Mouse (Mus musculus) embryonic facial prominence, embryonic 11.5 days (tissue): ENCODE measurements around the gene Zfp609. TPM values are rescaled to one million over a fixed set of nuclear protein-coding genes. Genes with fewer than 3 reads are reported as not detected.

ENCODE experiments used
- ATAC-seq: fragments of 200-750 bp; cut with Nextera tagmentation; replicated peaks from 2 replicates; pipeline ENCODE4 v1.8.0; 2017; ENCODE audit warnings: low read depth; ENCODE audit not compliant: insufficient number of reproducible peaks, low FRiP score, low TSS enrichment
- DNase-seq: peaks from one replicate; pipeline ENCODE4 v3.0.0-alpha.2; 2015; ENCODE audit warnings: low spot score
- H3K27ac ChIP-seq: fragments of 300-500 bp; sonication (generic); replicated peaks from 2 replicates; pipeline ENCODE4 v1.5.1; 2014; ENCODE audit warnings: mild to moderate bottlenecking, low read depth, low read length, control low read depth
- H3K27me3 ChIP-seq: fragments of 300-500 bp; sonication (generic); 2 replicates; pipeline ENCODE4 v1.6.1; 2014; ENCODE audit warnings: mild to moderate bottlenecking, low read length, moderate library complexity, mixed read lengths; ENCODE audit not compliant: control insufficient read depth, insufficient read depth
- H3K36me3 ChIP-seq: fragments of 300-500 bp; sonication (generic); replicated peaks from 2 replicates; pipeline ENCODE4 v1.6.1; 2014; ENCODE audit warnings: low read depth, mild to moderate bottlenecking, low read length, moderate library complexity, mixed read lengths; ENCODE audit not compliant: control insufficient read depth, insufficient read depth
- H3K4me1 ChIP-seq: fragments of 300-500 bp; sonication (generic); 2 replicates; pipeline ENCODE4 v1.6.1; 2014; ENCODE audit warnings: low read length, mixed read lengths; ENCODE audit not compliant: control insufficient read depth, insufficient read depth
- H3K4me2 ChIP-seq: fragments of 300-500 bp; sonication (generic); 2 replicates; pipeline ENCODE4 v1.6.1; 2014; ENCODE audit warnings: low read depth, mild to moderate bottlenecking, control low read depth, low read length, moderate library complexity
- H3K4me3 ChIP-seq: fragments of 300-500 bp; sonication (generic); 2 replicates; pipeline ENCODE4 v1.5.1; 2014; ENCODE audit warnings: low read depth, low read length, control low read depth
- H3K9ac ChIP-seq: fragments of 300-500 bp; sonication (generic); replicated peaks from 2 replicates; pipeline ENCODE4 v1.6.1; 2014; ENCODE audit warnings: mild to moderate bottlenecking, control low read depth, low read length
- H3K9me3 ChIP-seq: fragments of 300-500 bp; sonication (generic); replicated peaks from 2 replicates; pipeline ENCODE4 v1.6.1; 2016; ENCODE audit warnings: mild to moderate bottlenecking, low read length, inconsistent platforms, mixed read lengths; ENCODE audit not compliant: control insufficient read depth
- WGBS: fragments of 180-500 bp; shearing (Covaris S2); extraction: QIAGEN DNeasy Blood & Tissue Kit; methylation state at CpG from one replicate; pipeline ENCODE4 v1.1.7; 2014; 5-methylcytosine and 5-hydroxymethylcytosine counted together
- polyA plus RNA-seq: library from polyadenylated mRNA; unstranded; fragments of >200 nt; fragmentation: Nextera tagmentation; extraction: Ambion mirVana; gene quantifications from 2 replicates; pipeline ENCODE4 v1.2.1, GENCODE M21; 2014

Gene Zfp609
- polyA plus RNA-seq, 1 experiment from 2014 or later: 5.4 TPM

- ATAC-seq (no peak), DNase-seq (no peak)
- Histone ChIP-seq H3K27ac (no peak overlapping the region), H3K36me3 (no peaks in the 10 kb centered on the region), H3K4me3 (no peak overlapping the region), H3K9ac (no peak overlapping the region), H3K27me3 (no peaks in the 10 kb centered on the region), H3K4me1 (no peaks in the 10 kb centered on the region), H3K9me3 (no peaks in the 10 kb centered on the region), H3K4me2 (no peak overlapping the region)
Measured at GRCm38 (mm10) chr9:65833640-65834039, 6.3 kb upstream of the Zfp609 start.

DNA sequence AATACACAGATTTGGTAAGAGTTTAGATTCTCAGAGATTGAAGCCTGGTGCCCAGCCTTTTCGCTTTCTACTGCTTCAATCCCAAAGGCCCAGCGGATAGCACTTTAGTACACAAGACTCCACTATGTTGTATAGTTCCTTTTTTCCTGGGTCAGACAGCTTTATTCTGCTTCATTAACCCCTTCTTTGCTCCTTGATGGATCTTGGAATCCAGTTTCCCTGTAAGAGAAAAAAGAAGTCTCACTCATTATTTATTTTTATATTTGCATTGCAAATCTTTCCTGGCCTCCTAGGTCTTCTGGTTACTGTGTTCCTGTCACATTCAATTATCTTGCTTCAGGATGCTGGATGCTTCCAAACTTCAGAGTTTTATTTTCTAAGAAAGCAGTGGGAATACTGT is 5.9 kb upstream of the Zfp609 start:
- Histone ChIP-seq H3K9me3 (no peaks in the 10 kb centered on the region), H3K27me3 (no peaks in the 10 kb centered on the region), H3K36me3 (no peaks in the 10 kb centered on the region), H3K9ac (no peak overlapping the region), H3K4me3 (no peak overlapping the region), H3K4me2 (no peak overlapping the region), H3K4me1 (no peaks in the 10 kb centered on the region), H3K27ac (no peak overlapping the region)
- DNase-seq (no peak), ATAC-seq (no peak)
- 74% methylated on average over 2 of the region's 2 CpGs for WGBS

DNA sequence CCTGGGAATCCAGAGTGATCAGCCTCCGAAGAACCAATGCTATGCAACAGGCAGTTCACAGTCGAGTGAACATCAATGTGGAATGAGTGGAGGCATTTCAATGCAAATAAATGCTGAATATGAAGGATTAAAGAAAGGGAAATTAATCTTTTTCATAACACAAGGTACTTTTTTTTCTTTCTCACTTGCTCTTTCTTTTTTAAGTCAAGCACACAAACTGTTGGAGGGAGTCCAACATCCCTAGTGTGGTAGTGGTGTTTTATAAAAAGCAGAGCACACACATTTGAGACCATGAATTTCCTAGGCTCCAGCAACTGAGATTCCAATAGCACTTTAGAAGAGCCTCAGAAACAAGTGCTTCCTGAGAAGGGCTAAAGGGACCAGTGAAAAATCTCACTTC is 4.7 kb upstream of the Zfp609 start:
- no peaks in the 10 kb centered on the region for H3K4me1 ChIP-seq
- no peaks in the 10 kb centered on the region for H3K27me3 ChIP-seq
- ATAC-seq (no peak), DNase-seq (no peak)
- H3K4me3 ChIP-seq: no peak overlapping the region
- H3K9me3 ChIP-seq: no peaks in the 10 kb centered on the region
- H3K36me3 ChIP-seq: no peaks in the 10 kb centered on the region
- H3K9ac ChIP-seq: no peak overlapping the region
- 65% methylated on average over 2 of the region's 2 CpGs for WGBS
- H3K4me2 ChIP-seq: no peak overlapping the region
- H3K27ac ChIP-seq: no peak overlapping the region

DNA sequence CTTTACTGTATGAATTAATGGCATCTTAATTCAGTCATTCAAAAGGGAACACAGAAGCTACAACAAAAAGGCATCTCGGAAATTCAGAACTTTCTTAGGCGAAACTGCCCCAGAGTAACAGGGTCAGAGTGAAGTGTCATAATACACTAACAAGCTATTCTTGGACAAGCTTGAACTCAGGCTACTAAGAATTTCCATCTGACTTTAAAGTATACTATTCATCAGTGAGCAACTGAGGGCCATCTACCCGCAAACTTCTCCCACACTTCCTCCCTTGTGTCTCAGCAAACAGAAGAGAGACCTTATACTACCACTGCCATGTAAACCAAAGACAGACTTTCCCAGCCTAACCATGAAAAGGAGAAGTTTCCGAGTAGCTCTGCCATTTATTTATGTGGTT is 3.8 kb upstream of the Zfp609 start:
- Histone ChIP-seq H3K36me3 (no peaks in the 10 kb centered on the region), H3K4me1 (peaks cover under 1% of the 10 kb centered on the region; the same call in 1 of the 2 replicates), H3K27ac (no peak overlapping the region), H3K4me2 (no peak overlapping the region), H3K9ac (no peak overlapping the region), H3K9me3 (no peaks in the 10 kb centered on the region), H3K4me3 (no peak overlapping the region), H3K27me3 (no peaks in the 10 kb centered on the region)
- ATAC-seq (no peak), DNase-seq (no peak)
- 73% methylated on average over 4 of the region's 4 CpGs for WGBS

DNA sequence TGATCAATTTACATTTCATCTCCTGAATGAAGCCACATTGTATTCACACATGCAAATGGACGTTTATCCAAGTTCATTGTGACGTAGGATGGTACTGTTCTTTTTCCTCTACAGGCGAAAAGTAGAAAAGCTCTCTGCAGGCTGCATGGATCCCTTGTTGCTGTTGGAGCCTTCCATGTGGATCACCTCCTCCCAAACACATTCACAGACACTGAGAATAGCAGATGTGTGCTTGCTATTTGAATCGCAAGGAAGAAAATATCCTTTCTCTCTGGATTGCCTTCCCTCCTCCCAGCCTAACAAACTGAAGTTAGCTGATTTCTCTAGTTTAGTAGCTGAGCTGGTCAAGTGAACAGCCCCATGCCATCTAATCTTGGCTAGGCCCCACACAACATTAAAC is 2.9 kb upstream of the Zfp609 start:
- H3K36me3 ChIP-seq: no peaks in the 10 kb centered on the region
- WGBS: 73% methylated on average over 4 of the region's 4 CpGs
- H3K27me3 ChIP-seq: no peaks in the 10 kb centered on the region
- no peaks in the 10 kb centered on the region for H3K9me3 ChIP-seq
- DNase-seq (no peak), ATAC-seq (no peak)
- H3K4me1 ChIP-seq: peaks cover 5% of the 10 kb centered on the region; the same call in 1 of the 2 replicates
- H3K9ac ChIP-seq: no peak overlapping the region
- H3K4me2 ChIP-seq: no peak overlapping the region
- no peak overlapping the region for H3K4me3 ChIP-seq
- H3K27ac ChIP-seq: no peak overlapping the region

DNA sequence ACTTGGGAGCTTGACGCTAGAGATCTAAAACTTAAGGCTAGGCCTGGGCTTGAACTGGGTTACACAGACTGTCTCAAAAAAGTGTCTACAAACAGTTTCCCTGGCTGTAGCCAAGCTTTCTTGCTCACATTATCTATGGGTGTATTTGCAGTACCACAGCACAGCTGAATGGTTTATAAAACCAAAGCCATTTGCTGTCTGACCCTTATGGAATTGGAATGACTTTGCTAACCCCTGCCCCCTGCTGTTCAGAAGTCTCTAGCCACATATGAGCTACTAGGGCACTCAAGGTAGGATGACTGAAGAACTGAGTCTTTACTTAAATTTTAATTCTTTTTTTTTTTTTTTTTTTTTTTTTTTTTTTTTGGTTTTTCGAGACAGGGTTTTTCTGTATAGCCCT is 2.0 kb upstream of the Zfp609 start:
- Histone ChIP-seq H3K27me3 (no peaks in the 10 kb centered on the region), H3K9me3 (no peaks in the 10 kb centered on the region), H3K9ac (no peak overlapping the region), H3K4me3 (no peak overlapping the region), H3K4me1 (peaks cover 5% of the 10 kb centered on the region; the same call in 1 of the 2 replicates), H3K27ac (no peak overlapping the region), H3K4me2 (no peak overlapping the region), H3K36me3 (no peaks in the 10 kb centered on the region)
- DNase-seq: peak; percentile 68
- WGBS: 84% methylated on average over 1 of the region's 2 CpGs
- no peak for ATAC-seq

DNA sequence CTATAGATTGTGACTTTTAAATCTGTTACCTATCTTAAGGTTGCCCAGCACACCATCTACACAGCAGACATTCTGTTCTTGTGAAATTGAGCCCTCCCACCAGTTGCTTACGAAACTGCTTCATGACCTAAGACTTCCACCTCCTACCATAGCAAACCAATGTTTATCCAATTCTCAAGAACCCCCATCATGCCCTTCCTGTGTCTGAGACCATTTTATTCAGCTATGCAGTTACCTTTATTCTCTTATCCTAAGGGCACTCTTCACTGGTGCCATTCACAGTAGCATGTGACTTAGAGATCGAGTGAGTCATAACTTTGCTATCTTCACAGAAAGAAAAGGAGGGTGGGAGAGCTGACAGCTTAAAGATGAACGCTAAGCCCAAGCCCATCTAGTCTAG is 1.1 kb upstream of the Zfp609 start:
- Histone ChIP-seq H3K9me3 (no peaks in the 10 kb centered on the region), H3K36me3 (no peaks in the 10 kb centered on the region), H3K4me2 (peak overlapping the region; percentile 51; the same call in 1 of the 2 replicates), H3K27me3 (no peaks in the 10 kb centered on the region), H3K9ac (no peak overlapping the region), H3K4me1 (peaks cover 7% of the 10 kb centered on the region; the same call in 1 of the 2 replicates), H3K27ac (no peak overlapping the region), H3K4me3 (no peak overlapping the region; the same call in 1 of the 2 replicates)
- DNase-seq: peak; percentile 10
- no peak for ATAC-seq
- 52% methylated on average over 3 of the region's 3 CpGs for WGBS

DNA sequence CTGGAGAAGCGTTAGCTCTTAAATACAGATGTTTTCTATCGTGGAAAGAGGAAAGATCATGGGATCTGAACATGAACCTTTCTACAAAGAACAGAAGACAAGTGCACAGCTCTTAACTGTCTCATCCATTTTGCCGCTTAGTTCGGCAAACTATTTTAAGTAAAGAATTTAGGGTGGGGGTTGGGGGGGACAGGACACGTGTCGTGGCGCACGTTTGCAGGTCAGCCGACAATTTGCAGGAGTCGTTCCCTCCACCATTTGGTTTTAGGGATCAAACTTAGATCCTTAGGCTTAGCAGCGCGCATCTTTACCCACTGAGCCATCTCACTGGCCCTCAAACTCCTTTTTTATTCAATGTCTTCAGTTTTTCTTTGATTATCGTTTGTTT is 646 bp upstream of the Zfp609 start:
- WGBS: 3% methylated on average over 13 of the region's 13 CpGs
- peak overlapping the region; percentile 98 for H3K9ac ChIP-seq
- H3K4me3 ChIP-seq: peak overlapping the region; percentile 89
- H3K4me2 ChIP-seq: peak overlapping the region; percentile 51
- DNase-seq (no peak), ATAC-seq (no peak)
- H3K27ac ChIP-seq: no peak overlapping the region
- no peaks in the 10 kb centered on the region for H3K9me3 ChIP-seq
- H3K27me3 ChIP-seq: no peaks in the 10 kb centered on the region
- H3K4me1 ChIP-seq: peaks cover 7% of the 10 kb centered on the region; the same call in 1 of the 2 replicates
- H3K36me3 ChIP-seq: no peaks in the 10 kb centered on the region
